Mouse (Mus musculus) midbrain, embryonic 10.5 days (tissue): ENCODE data around the gene Fam8a1. TPM values are rescaled to one million over a fixed set of nuclear protein-coding genes. Genes with fewer than 3 reads are reported as not detected.
A peak's percentile ranks its signal among the peaks of the same experiment; 100 is the strongest.

Experiments used
- DNase-seq: peaks from one replicate; pipeline ENCODE4 v3.0.0-alpha.2; 2017; ENCODE audit warnings: low spot score
- H3K27ac ChIP-seq: fragments of 300-500 bp; sonication (generic); replicated peaks from 2 replicates; pipeline ENCODE4 v1.5.1; 2016; ENCODE audit warnings: mild to moderate bottlenecking
- H3K27me3 ChIP-seq: fragments of 300-500 bp; sonication (generic); 2 replicates; pipeline ENCODE4 v1.6.1; 2016; ENCODE audit warnings: low read depth, mild to moderate bottlenecking; ENCODE audit not compliant: poor library complexity, severe bottlenecking
- H3K36me3 ChIP-seq: fragments of 300-500 bp; sonication (generic); 2 replicates; pipeline ENCODE4 v1.6.1; 2016; ENCODE audit warnings: mild to moderate bottlenecking, moderate library complexity
- H3K4me1 ChIP-seq: fragments of 300-500 bp; sonication (generic); 2 replicates; pipeline ENCODE4 v1.6.1; 2016
- H3K4me3 ChIP-seq: fragments of 300-500 bp; sonication (generic); 2 replicates; pipeline ENCODE4 v1.5.1; 2016; ENCODE audit warnings: mild to moderate bottlenecking, moderate library complexity
- H3K9me3 ChIP-seq: fragments of 300-500 bp; sonication (generic); replicated peaks from 2 replicates; pipeline ENCODE4 v1.6.1; 2016; ENCODE audit warnings: mild to moderate bottlenecking
- WGBS: fragments of 180-500 bp; shearing (Covaris S2); methylation state at CpG from one replicate; pipeline ENCODE4 v1.1.7; 2016; 5-methylcytosine and 5-hydroxymethylcytosine counted together
- polyA plus RNA-seq: library from polyadenylated mRNA; unstranded; fragments of >200 nt; fragmentation: Nextera tagmentation; extraction: Ambion mirVana; gene quantifications from 2 replicates; pipeline ENCODE4 v1.2.1, GENCODE M21; 2016

Gene Fam8a1
- polyA plus RNA-seq, 1 experiment from 2014 or later, result 8.5 TPM

GRCm38 (mm10) chr13:46645476-46645875 is 23.8 kb upstream of the Fam8a1 start:
- 77% methylated on average over 6 of the region's 6 CpGs for WGBS
- DNase-seq, result no peak
- H3K36me3 ChIP-seq, result peaks cover 8% of the 10 kb centered on the region
- peaks cover 10% of the 10 kb centered on the region; the same call in 1 of the 2 replicates for H3K9me3 ChIP-seq
- no peak overlapping the region for H3K27ac ChIP-seq
- H3K4me1 ChIP-seq, result 0 out of 2 replicates have a peak, but pooled peaks cover 3% of the 10 kb centered on the region
- no peaks in the 10 kb centered on the region for H3K27me3 ChIP-seq
- H3K4me3 ChIP-seq, result no peak overlapping the region

- no peak for DNase-seq
- Histone ChIP-seq H3K36me3 (no peaks in the 10 kb centered on the region), H3K4me3 (no peak overlapping the region), H3K4me1 (peaks cover 5% of the 10 kb centered on the region), H3K27ac (no peak overlapping the region), H3K27me3 (no peaks in the 10 kb centered on the region), H3K9me3 (no peaks in the 10 kb centered on the region)
- 92% methylated on average over 7 of the region's 7 CpGs for WGBS
Observed at GRCm38 (mm10) chr13:46651853-46652252, 17.5 kb upstream of the Fam8a1 start.

- peaks cover 5% of the 10 kb centered on the region for H3K4me1 ChIP-seq
- no peaks in the 10 kb centered on the region for H3K9me3 ChIP-seq
- DNase-seq, result no peak
- 88% methylated on average over 7 of the region's 7 CpGs for WGBS
- H3K36me3 ChIP-seq, result no peaks in the 10 kb centered on the region
- no peak overlapping the region for H3K4me3 ChIP-seq
- no peaks in the 10 kb centered on the region for H3K27me3 ChIP-seq
- H3K27ac ChIP-seq, result no peak overlapping the region
Observed at GRCm38 (mm10) chr13:46652671-46653070, 16.7 kb upstream of the Fam8a1 start.

GRCm38 (mm10) chr13:46653671-46654070 is 15.7 kb upstream of the Fam8a1 start:
- H3K27ac ChIP-seq, result no peak overlapping the region
- H3K9me3 ChIP-seq, result no peaks in the 10 kb centered on the region
- H3K27me3 ChIP-seq, result no peaks in the 10 kb centered on the region
- H3K36me3 ChIP-seq, result no peaks in the 10 kb centered on the region
- no peak overlapping the region for H3K4me3 ChIP-seq
- no peak for DNase-seq
- WGBS, result 77% methylated on average over 4 of the region's 4 CpGs
- H3K4me1 ChIP-seq, result peaks cover 5% of the 10 kb centered on the region

- 88% methylated on average over 5 of the region's 5 CpGs for WGBS
- Histone ChIP-seq H3K4me3 (no peak overlapping the region), H3K4me1 (peaks cover 5% of the 10 kb centered on the region), H3K27ac (no peak overlapping the region), H3K36me3 (no peaks in the 10 kb centered on the region), H3K27me3 (no peaks in the 10 kb centered on the region), H3K9me3 (no peaks in the 10 kb centered on the region)
- no peak for DNase-seq
Observed at GRCm38 (mm10) chr13:46654566-46654965, 14.8 kb upstream of the Fam8a1 start.

GRCm38 (mm10) chr13:46659211-46659610 is 10.1 kb upstream of the Fam8a1 start:
- Histone ChIP-seq H3K27me3 (no peaks in the 10 kb centered on the region), H3K4me1 (no peaks in the 10 kb centered on the region), H3K36me3 (no peaks in the 10 kb centered on the region), H3K27ac (no peak overlapping the region), H3K9me3 (no peaks in the 10 kb centered on the region), H3K4me3 (no peak overlapping the region)
- DNase-seq, result no peak
- WGBS, result 93% methylated on average over 5 of the region's 5 CpGs

GRCm38 (mm10) chr13:46663461-46663964 is 5.8 kb upstream of the Fam8a1 start:
- Histone ChIP-seq H3K4me3 (no peak overlapping the region), H3K9me3 (no peaks in the 10 kb centered on the region), H3K27me3 (no peaks in the 10 kb centered on the region), H3K36me3 (no peaks in the 10 kb centered on the region), H3K4me1 (peaks cover 2% of the 10 kb centered on the region), H3K27ac (no peak overlapping the region)
- WGBS, result 36% methylated on average over 4 of the region's 4 CpGs
- DNase-seq, result no peak

GRCm38 (mm10) chr13:46669620-46670271 is 424 bp downstream of the Fam8a1 start:
- peaks cover 16% of the 10 kb centered on the region for H3K4me1 ChIP-seq
- peak overlapping the region; percentile 91 for H3K4me3 ChIP-seq
- peak; percentile 36 for DNase-seq
- no peaks in the 10 kb centered on the region for H3K9me3 ChIP-seq
- WGBS, result under 1% methylated on average over 88 of the region's 96 CpGs
- H3K36me3 ChIP-seq, result peaks cover 35% of the 10 kb centered on the region
- no peaks in the 10 kb centered on the region for H3K27me3 ChIP-seq
- H3K27ac ChIP-seq, result peak overlapping the region; percentile 92

GRCm38 (mm10) chr13:46670514-46670913 is 1.2 kb downstream of the Fam8a1 start:
- H3K4me3 ChIP-seq, result peak overlapping the region; percentile 91
- no peak overlapping the region for H3K27ac ChIP-seq
- peaks cover 42% of the 10 kb centered on the region for H3K36me3 ChIP-seq
- no peak for DNase-seq
- H3K27me3 ChIP-seq, result no peaks in the 10 kb centered on the region
- peaks cover 16% of the 10 kb centered on the region for H3K4me1 ChIP-seq
- H3K9me3 ChIP-seq, result no peaks in the 10 kb centered on the region
- 68% methylated on average over 9 of the region's 9 CpGs for WGBS

- H3K4me3 ChIP-seq, result no peak overlapping the region
- WGBS, result 88% methylated on average over 2 of the region's 2 CpGs
- no peaks in the 10 kb centered on the region for H3K27me3 ChIP-seq
- H3K27ac ChIP-seq, result no peak overlapping the region
- no peaks in the 10 kb centered on the region for H3K9me3 ChIP-seq
- H3K4me1 ChIP-seq, result peaks cover 10% of the 10 kb centered on the region
- no peak for DNase-seq
- H3K36me3 ChIP-seq, result peaks cover 73% of the 10 kb centered on the region
Observed at GRCm38 (mm10) chr13:46674601-46675000, 5.3 kb downstream of the Fam8a1 start.

GRCm38 (mm10) chr13:46677721-46678120 is 8.4 kb downstream of the Fam8a1 start:
- H3K36me3 ChIP-seq, result peaks cover 83% of the 10 kb centered on the region
- no peaks in the 10 kb centered on the region for H3K27me3 ChIP-seq
- no peaks in the 10 kb centered on the region for H3K9me3 ChIP-seq
- 87% methylated on average over 4 of the region's 4 CpGs for WGBS
- no peaks in the 10 kb centered on the region for H3K4me1 ChIP-seq
- no peak overlapping the region for H3K4me3 ChIP-seq
- H3K27ac ChIP-seq, result no peak overlapping the region
- DNase-seq, result no peak

- Histone ChIP-seq H3K9me3 (no peaks in the 10 kb centered on the region), H3K27me3 (no peaks in the 10 kb centered on the region), H3K4me1 (no peaks in the 10 kb centered on the region), H3K36me3 (peaks cover 96% of the 10 kb centered on the region), H3K27ac (no peak overlapping the region), H3K4me3 (no peak overlapping the region)
- DNase-seq, result no peak
- 82% methylated on average over 2 of the region's 2 CpGs for WGBS
Observed at GRCm38 (mm10) chr13:46682921-46683320, 13.6 kb downstream of the Fam8a1 start.

GRCm38 (mm10) chr13:46683370-46683769 is 14.0 kb downstream of the Fam8a1 start:
- Histone ChIP-seq H3K4me1 (no peaks in the 10 kb centered on the region), H3K27me3 (no peaks in the 10 kb centered on the region), H3K36me3 (peaks cover 95% of the 10 kb centered on the region), H3K9me3 (no peaks in the 10 kb centered on the region), H3K4me3 (no peak overlapping the region), H3K27ac (no peak overlapping the region)
- no peak for DNase-seq
- 94% methylated on average over 1 of the region's 1 CpGs for WGBS
